Mouse (Mus musculus) hindbrain, embryonic 16.5 days (tissue): ENCODE data around the gene 4930407I10Rik. TPM values are rescaled to one million over a fixed set of nuclear protein-coding genes. Genes with fewer than 3 reads are reported as not detected.

Experiments used
- ATAC-seq: fragments of 200-750 bp; cut with Nextera tagmentation; 2 replicates; pipeline ENCODE4 v1.8.0; 2017; ENCODE audit warnings: moderate TSS enrichment, moderate library complexity
- H3K27ac ChIP-seq: fragments of 300-500 bp; sonication (generic); 2 replicates; pipeline ENCODE4 v1.5.1; 2014; ENCODE audit warnings: low read depth, mild to moderate bottlenecking, control low read depth, low read length, moderate library complexity
- H3K27me3 ChIP-seq: fragments of 300-500 bp; sonication (generic); replicated peaks from 2 replicates; pipeline ENCODE4 v1.6.1; 2014; ENCODE audit warnings: low read length; ENCODE audit not compliant: control insufficient read depth, insufficient read depth
- H3K36me3 ChIP-seq: fragments of 300-500 bp; sonication (generic); 2 replicates; pipeline ENCODE4 v1.6.1; 2014; ENCODE audit warnings: mild to moderate bottlenecking, low read length, moderate library complexity, mixed read lengths; ENCODE audit not compliant: control insufficient read depth, insufficient read depth
- H3K4me1 ChIP-seq: fragments of 300-500 bp; sonication (generic); 2 replicates; pipeline ENCODE4 v1.6.1; 2014; ENCODE audit warnings: low read depth, low read length; ENCODE audit not compliant: control insufficient read depth, insufficient read depth
- H3K4me2 ChIP-seq: fragments of 300-500 bp; sonication (generic); 2 replicates; pipeline ENCODE4 v1.6.1; 2014; ENCODE audit warnings: mild to moderate bottlenecking, low read length, control low read depth, moderate library complexity
- H3K4me3 ChIP-seq: fragments of 300-500 bp; sonication (generic); 2 replicates; pipeline ENCODE4 v1.5.1; 2014; ENCODE audit warnings: mild to moderate bottlenecking, low read length, control low read depth, moderate library complexity
- H3K9ac ChIP-seq: fragments of 300-500 bp; sonication (generic); 2 replicates; pipeline ENCODE4 v1.6.1; 2014; ENCODE audit warnings: low read depth, mild to moderate bottlenecking, control low read depth, low read length, moderate library complexity
- H3K9me3 ChIP-seq: fragments of 300-500 bp; sonication (generic); 2 replicates; pipeline ENCODE4 v1.6.1; 2014; ENCODE audit warnings: mild to moderate bottlenecking, low read length, moderate library complexity; ENCODE audit not compliant: control insufficient read depth
- WGBS: fragments of 180-500 bp; shearing (Covaris S2); extraction: QIAGEN DNeasy Blood & Tissue Kit; methylation state at CpG from one replicate; pipeline ENCODE4 v1.1.7; 2014; 5-methylcytosine and 5-hydroxymethylcytosine counted together
- polyA plus RNA-seq: library from polyadenylated mRNA; unstranded; fragments of >200 nt; fragmentation: Nextera tagmentation; extraction: Ambion mirVana; gene quantifications from 2 replicates; pipeline ENCODE4 v1.2.1, GENCODE M21; 2015

4930407I10Rik gene
- polyA plus RNA-seq, 1 experiment from 2014 or later, result not detected

DNA sequence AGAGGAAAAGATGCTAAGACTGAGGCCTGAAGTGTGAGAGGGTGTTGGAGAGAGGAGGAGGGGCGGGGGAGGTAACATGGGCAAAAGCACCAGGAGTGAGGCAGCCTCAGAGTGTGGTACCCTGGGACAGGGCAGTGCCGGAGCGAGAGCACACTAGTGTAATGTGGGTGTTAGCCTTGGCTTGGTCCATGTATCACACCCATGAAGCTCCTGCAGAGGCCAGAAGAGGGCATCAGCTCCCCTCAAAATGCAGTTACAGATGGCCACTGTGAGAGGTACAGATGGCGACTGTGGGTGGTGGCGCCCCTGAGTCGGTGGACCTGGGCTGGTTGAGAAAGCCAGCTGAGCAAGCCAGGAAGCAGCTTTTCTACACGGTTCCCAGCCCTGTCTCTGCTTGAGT is 22.2 kb downstream of the 4930407I10Rik start:
- WGBS, result 38% methylated on average over 7 of the region's 7 CpGs
- ATAC-seq, result peak; percentile 42; the same call in 1 of the 2 replicates
- Histone ChIP-seq H3K4me3 (no peak overlapping the region), H3K27ac (no peak overlapping the region), H3K27me3 (no peaks in the 10 kb centered on the region), H3K36me3 (no peaks in the 10 kb centered on the region), H3K4me2 (no peak overlapping the region), H3K9ac (no peak overlapping the region), H3K4me1 (no peaks in the 10 kb centered on the region), H3K9me3 (no peaks in the 10 kb centered on the region)

DNA sequence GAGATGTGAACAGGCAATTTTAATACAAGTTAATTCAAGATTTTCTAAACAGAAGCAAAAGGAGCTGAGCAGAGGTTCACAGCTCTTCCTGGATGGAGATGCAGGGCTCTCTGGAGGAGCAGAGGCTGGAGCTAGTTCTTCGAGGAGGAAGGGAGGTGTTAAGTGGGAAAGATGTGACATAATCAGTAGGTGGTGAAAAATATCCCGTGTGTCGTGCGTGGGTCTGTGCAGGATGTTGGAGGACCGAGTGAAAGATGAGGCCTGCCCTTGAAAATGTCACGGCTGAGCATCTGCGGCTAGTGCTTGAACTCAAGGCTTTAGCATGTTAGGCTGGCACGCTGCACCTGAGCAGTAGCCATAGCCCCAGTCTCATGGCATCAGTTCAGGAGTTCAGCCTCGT is 26.7 kb downstream of the 4930407I10Rik start:
- Histone ChIP-seq H3K9ac (no peak overlapping the region), H3K36me3 (no peaks in the 10 kb centered on the region), H3K27ac (no peak overlapping the region), H3K4me2 (no peak overlapping the region), H3K4me1 (no peaks in the 10 kb centered on the region), H3K27me3 (no peaks in the 10 kb centered on the region), H3K9me3 (no peaks in the 10 kb centered on the region), H3K4me3 (no peak overlapping the region)
- ATAC-seq, result no peak
- 91% methylated on average over 9 of the region's 9 CpGs for WGBS

DNA sequence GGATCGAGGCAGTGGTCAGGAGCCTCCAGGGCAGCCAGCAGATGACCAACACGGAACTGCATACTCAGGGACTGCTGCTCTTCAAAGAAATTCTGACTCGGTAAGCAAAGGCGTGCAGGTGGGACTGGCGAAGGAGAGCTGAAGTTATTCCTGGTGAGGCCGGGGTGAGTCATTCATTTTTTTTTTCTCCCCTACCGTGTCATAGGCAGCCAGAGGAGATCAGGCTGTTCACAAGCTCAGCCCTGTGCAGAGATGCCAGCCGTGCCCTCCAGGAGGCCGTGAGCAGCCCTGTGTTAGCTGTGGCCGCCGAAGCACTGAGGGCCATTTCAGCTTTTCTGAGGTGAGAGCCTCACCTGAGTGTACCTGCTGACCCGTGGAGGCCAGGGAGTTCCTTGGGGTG is 27.2 kb downstream of the 4930407I10Rik start:
- H3K36me3 ChIP-seq, result no peaks in the 10 kb centered on the region
- no peak overlapping the region for H3K4me3 ChIP-seq
- H3K4me2 ChIP-seq, result no peak overlapping the region
- H3K27me3 ChIP-seq, result no peaks in the 10 kb centered on the region
- WGBS, result 79% methylated on average over 12 of the region's 12 CpGs
- ATAC-seq, result no peak
- H3K9ac ChIP-seq, result no peak overlapping the region
- H3K4me1 ChIP-seq, result no peaks in the 10 kb centered on the region
- H3K27ac ChIP-seq, result no peak overlapping the region
- H3K9me3 ChIP-seq, result no peaks in the 10 kb centered on the region

DNA sequence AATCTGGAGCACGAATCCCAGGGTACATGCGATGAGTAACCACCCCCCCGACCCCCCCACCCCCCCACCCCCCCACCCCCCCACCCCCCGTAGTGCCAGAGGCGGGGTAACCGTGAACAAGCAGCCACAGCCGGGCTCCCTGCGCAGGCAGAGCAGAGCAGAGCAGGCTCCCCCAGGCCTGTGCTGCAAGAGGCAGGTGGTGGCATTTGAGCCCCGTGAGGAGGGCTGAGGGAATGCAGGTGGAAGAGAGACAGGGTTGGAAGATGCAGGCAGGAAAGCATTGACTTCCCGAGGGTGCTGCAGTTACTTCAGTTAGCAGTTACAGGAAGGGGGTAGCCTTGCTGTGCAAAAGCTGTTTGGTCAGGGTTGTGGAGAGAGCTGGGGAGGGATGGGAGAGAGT is 28.3 kb downstream of the 4930407I10Rik start:
- H3K27me3 ChIP-seq, result no peaks in the 10 kb centered on the region
- no peaks in the 10 kb centered on the region for H3K4me1 ChIP-seq
- H3K4me2 ChIP-seq, result no peak overlapping the region
- ATAC-seq, result no peak
- H3K4me3 ChIP-seq, result no peak overlapping the region
- no peak overlapping the region for H3K27ac ChIP-seq
- WGBS, result 11% methylated on average over 10 of the region's 10 CpGs
- H3K9me3 ChIP-seq, result no peaks in the 10 kb centered on the region
- no peaks in the 10 kb centered on the region for H3K36me3 ChIP-seq
- H3K9ac ChIP-seq, result no peak overlapping the region

DNA sequence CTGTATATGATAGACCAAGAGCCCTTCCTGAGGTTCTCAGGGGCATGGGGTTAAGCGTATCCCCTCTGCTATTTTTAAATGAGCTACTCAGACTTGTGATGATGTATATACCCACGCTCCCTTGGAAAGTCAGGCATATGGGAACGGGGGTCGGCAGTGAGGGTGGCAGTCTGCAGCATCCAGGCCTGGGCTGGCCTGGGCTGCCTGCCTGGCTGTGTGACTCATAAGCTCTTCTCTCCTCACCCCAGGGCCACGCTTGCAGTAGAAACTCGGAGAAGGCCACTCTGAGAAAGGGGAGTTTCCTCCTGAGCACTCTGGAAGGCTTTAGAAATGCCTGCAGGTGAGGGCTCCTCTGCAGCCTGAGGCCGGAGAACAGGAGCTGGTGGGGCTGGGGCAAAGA is 32.1 kb downstream of the 4930407I10Rik start:
- WGBS, result 81% methylated on average over 7 of the region's 7 CpGs
- Histone ChIP-seq H3K9ac (no peak overlapping the region), H3K9me3 (no peaks in the 10 kb centered on the region), H3K4me3 (no peak overlapping the region), H3K27ac (no peak overlapping the region), H3K27me3 (no peaks in the 10 kb centered on the region), H3K4me1 (no peaks in the 10 kb centered on the region), H3K4me2 (no peak overlapping the region), H3K36me3 (no peaks in the 10 kb centered on the region)
- no peak for ATAC-seq

DNA sequence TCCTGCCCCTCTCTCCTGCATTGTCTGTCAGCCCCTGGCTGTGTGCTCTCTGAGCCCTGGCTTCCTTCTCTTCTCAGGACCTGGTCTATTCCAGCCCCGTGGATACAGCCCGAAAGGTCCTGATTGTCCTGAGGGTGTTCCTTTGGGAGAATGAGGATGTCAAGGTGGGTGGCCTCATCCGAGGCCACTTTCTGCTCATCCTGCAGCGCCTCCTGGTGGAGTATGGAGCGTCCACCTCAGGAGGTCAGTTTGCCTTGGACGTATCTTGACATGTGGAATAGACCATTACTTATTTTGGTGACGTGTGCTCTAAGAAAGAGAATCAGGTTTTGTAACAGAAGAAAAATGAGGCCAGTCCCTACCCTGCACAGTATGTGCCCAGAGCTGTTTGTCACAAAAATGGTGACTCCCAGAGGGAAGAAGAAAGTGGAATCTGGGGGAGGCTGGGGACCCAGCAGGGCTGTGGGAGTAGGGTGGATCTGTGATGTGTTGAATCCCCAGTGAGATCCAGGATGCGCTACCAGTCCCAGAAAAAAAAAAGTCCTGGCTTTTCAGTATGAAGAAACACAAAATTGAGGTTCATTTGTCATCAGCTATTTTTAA is 48.1 kb downstream of the 4930407I10Rik start:
- H3K4me3 ChIP-seq, result no peak overlapping the region
- no peaks in the 10 kb centered on the region for H3K4me1 ChIP-seq
- H3K4me2 ChIP-seq, result no peak overlapping the region
- 18% methylated on average over 8 of the region's 8 CpGs for WGBS
- H3K27me3 ChIP-seq, result no peaks in the 10 kb centered on the region
- H3K9me3 ChIP-seq, result no peaks in the 10 kb centered on the region
- no peak overlapping the region for H3K27ac ChIP-seq
- no peak overlapping the region for H3K9ac ChIP-seq
- no peak for ATAC-seq
- H3K36me3 ChIP-seq, result no peaks in the 10 kb centered on the region

Other genes starting within 250 kb of the 4930407I10Rik start
- 15.7 and 18.4 TPM in 2 replicates for gene Tob2, start 200.4 kb upstream of the 4930407I10Rik start, polyA plus RNA-seq
- gene Phf5a, start 187.2 kb upstream of the 4930407I10Rik start, polyA plus RNA-seq, result 118 and 122 TPM in 2 replicates
- gene Aco2, start 186.8 kb upstream of the 4930407I10Rik start, polyA plus RNA-seq, result 333 and 346 TPM in 2 replicates
- 88.2 and 105 TPM in 2 replicates for gene Polr3h, start 132.9 kb upstream of the 4930407I10Rik start, polyA plus RNA-seq
- gene Csdc2, start 122.4 kb upstream of the 4930407I10Rik start, polyA plus RNA-seq, result 287 and 292 TPM in 2 replicates
- gene Pmm1, start 98.2 kb upstream of the 4930407I10Rik start, polyA plus RNA-seq, result 122 and 142 TPM in 2 replicates
- gene 1700029P11Rik, start 78.6 kb upstream of the 4930407I10Rik start, polyA plus RNA-seq, result not detected in 2 replicates
- 44.4 and 48.9 TPM in 2 replicates for gene Xrcc6, start 71.3 kb upstream of the 4930407I10Rik start, polyA plus RNA-seq
- 53.7 and 56.1 TPM in 2 replicates for gene Desi1, start 25.3 kb upstream of the 4930407I10Rik start, polyA plus RNA-seq
- 254 and 268 TPM in 2 replicates for gene Snu13, start 11.6 kb upstream of the 4930407I10Rik start, polyA plus RNA-seq
- gene Mei1, start 10.8 kb downstream of the 4930407I10Rik start, polyA plus RNA-seq, result 0.06 and 0.11 TPM in 2 replicates
- gene Ccdc134, start 68.8 kb downstream of the 4930407I10Rik start, polyA plus RNA-seq, result 10.6 and 11.9 TPM in 2 replicates
- 179 and 196 TPM in 2 replicates for gene Srebf2, start 88.0 kb downstream of the 4930407I10Rik start, polyA plus RNA-seq
- gene Shisa8, start 153.7 kb downstream of the 4930407I10Rik start, polyA plus RNA-seq, result 3.4 and 4.2 TPM in 2 replicates
- gene Tnfrsf13c, start 165.2 kb downstream of the 4930407I10Rik start, polyA plus RNA-seq, result 0.10 and 0.31 TPM in 2 replicates
- gene Cenpm, start 185.6 kb downstream of the 4930407I10Rik start, polyA plus RNA-seq, result 20.0 and 24.0 TPM in 2 replicates
- gene 1500009C09Rik, start 193.2 kb downstream of the 4930407I10Rik start, polyA plus RNA-seq, result 16.7 and 20.3 TPM in 2 replicates
- 321 and 348 TPM in 2 replicates for gene Sept3, start 215.7 kb downstream of the 4930407I10Rik start, polyA plus RNA-seq
- gene Wbp2nl, start 239.8 kb downstream of the 4930407I10Rik start, polyA plus RNA-seq, result 0.10 TPM in 1 of 2 replicates, not detected in the other